Mouse (Mus musculus) forebrain, embryonic 11.5 days (tissue): ENCODE results near the gene Gm20538. TPM values are rescaled to one million over a fixed set of nuclear protein-coding genes. Genes with fewer than 3 reads are reported as not detected.

Experiments used
- ATAC-seq: fragments of 200-750 bp; cut with Nextera tagmentation; replicated peaks from 2 replicates; pipeline ENCODE4 v1.8.0; 2017; ENCODE audit warnings: moderate TSS enrichment; ENCODE audit not compliant: low FRiP score
- DNase-seq: peaks from one replicate; pipeline ENCODE4 v3.0.0-alpha.2; 2017; ENCODE audit warnings: low spot score
- H3K27ac ChIP-seq: fragments of 300-500 bp; sonication (generic); 2 replicates; pipeline ENCODE4 v1.5.1; 2014; ENCODE audit warnings: low read depth, low read length
- H3K27me3 ChIP-seq: fragments of 300-500 bp; sonication (generic); 2 replicates; pipeline ENCODE4 v1.6.1; 2014; ENCODE audit warnings: mild to moderate bottlenecking, low read length, mixed read lengths; ENCODE audit not compliant: control insufficient read depth, insufficient read depth
- H3K36me3 ChIP-seq: fragments of 300-500 bp; sonication (generic); 2 replicates; pipeline ENCODE4 v1.6.1; 2014; ENCODE audit warnings: mild to moderate bottlenecking, low read length, moderate library complexity, mixed read lengths; ENCODE audit not compliant: control insufficient read depth, insufficient read depth
- H3K4me1 ChIP-seq: fragments of 300-500 bp; sonication (generic); replicated peaks from 2 replicates; pipeline ENCODE4 v1.6.1; 2014; ENCODE audit warnings: low read length, mixed read lengths; ENCODE audit not compliant: control insufficient read depth, insufficient read depth
- H3K4me2 ChIP-seq: fragments of 300-500 bp; sonication (generic); 2 replicates; pipeline ENCODE4 v1.6.1; 2014; ENCODE audit warnings: low read depth, mild to moderate bottlenecking, low read length, moderate library complexity, mixed read lengths; ENCODE audit not compliant: severe bottlenecking
- H3K4me3 ChIP-seq: fragments of 300-500 bp; sonication (generic); 2 replicates; pipeline ENCODE4 v1.5.1; 2014; ENCODE audit warnings: low read depth, low read length
- H3K9ac ChIP-seq: fragments of 300-500 bp; sonication (generic); 2 replicates; pipeline ENCODE4 v1.6.1; 2014; ENCODE audit warnings: low read length
- H3K9me3 ChIP-seq: fragments of 300-500 bp; sonication (generic); 2 replicates; pipeline ENCODE4 v1.6.1; 2016; ENCODE audit warnings: low read length, mixed read lengths; ENCODE audit not compliant: control insufficient read depth
- WGBS: fragments of 180-500 bp; shearing (Covaris S2); extraction: QIAGEN DNeasy Blood & Tissue Kit; methylation state at CpG from one replicate; pipeline ENCODE4 v1.1.7; 2014; 5-methylcytosine and 5-hydroxymethylcytosine counted together
- polyA plus RNA-seq: library from polyadenylated mRNA; unstranded; fragments of >200 nt; fragmentation: Nextera tagmentation; extraction: Ambion mirVana; gene quantifications from 2 replicates; pipeline ENCODE4 v1.2.1, GENCODE M21; 2014

Gm20538 gene
- polyA plus RNA-seq: not detected in 2 replicates

DNA sequence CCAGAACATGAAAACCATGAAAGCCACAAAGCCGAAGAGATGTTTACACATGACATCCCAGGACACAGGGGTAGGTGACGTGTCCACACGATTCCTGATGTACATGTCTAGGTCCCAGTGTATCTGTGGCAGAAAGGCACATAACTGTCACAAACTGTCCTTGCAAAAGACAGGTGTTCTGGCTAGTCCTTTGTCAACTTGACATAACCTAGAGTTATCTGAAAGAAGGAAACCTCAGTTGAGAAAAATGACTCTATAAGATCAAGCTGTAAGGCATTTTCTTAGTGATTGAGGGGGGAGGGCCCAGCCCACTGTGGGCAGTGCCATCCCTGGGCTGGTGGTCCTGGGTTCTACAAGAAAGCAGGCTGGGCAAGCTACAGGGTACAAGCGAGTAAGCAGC is at the start of gene Gm20538:
Gene Gm20538 (minus strand): TSS at position 101 of the 400 bp plus-strand sequence.
- H3K4me1 ChIP-seq: no peaks in the 10 kb centered on the region
- H3K4me3 ChIP-seq: no peak within 1 kb of the TSS
- H3K36me3 ChIP-seq: peaks cover 8% of the 10 kb centered on the region
- DNase-seq (no peak), ATAC-seq (no peak)
- H3K9ac ChIP-seq: no peak within 1 kb of the TSS
- H3K9me3 ChIP-seq: no peaks in the 10 kb centered on the region
- H3K27ac ChIP-seq: no peak within 1 kb of the TSS
- H3K4me2 ChIP-seq: no peak within 1 kb of the TSS
- H3K27me3 ChIP-seq: no peaks in the 10 kb centered on the region
- WGBS: 99% methylated on average over 4 of the region's 4 CpGs

DNA sequence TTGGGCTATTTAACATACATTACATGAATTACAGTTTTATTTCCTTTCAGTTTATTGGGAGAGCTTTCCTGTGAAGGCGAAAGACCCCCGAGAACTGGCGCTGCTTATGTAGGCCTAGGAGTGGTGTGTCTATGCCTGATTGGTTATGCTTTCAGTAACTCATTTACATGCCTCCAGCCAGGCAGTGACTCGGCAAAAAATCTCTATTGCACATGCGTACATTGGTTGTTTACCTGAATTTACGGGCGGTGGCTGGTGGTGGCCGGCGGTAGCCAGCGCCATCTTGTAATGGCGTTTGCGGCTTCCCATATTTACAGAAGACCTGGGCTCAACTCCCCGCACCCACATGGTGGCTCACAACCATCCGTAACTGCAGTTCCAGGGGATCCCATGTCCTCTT is 41.5 kb upstream of the Gm20538 start:
- no peaks in the 10 kb centered on the region for H3K36me3 ChIP-seq
- no peaks in the 10 kb centered on the region for H3K9me3 ChIP-seq
- no peak overlapping the region for H3K9ac ChIP-seq
- no peaks in the 10 kb centered on the region for H3K27me3 ChIP-seq
- H3K4me3 ChIP-seq: no peak overlapping the region
- H3K4me2 ChIP-seq: no peak overlapping the region
- 97% methylated on average over 14 of the region's 14 CpGs for whole genome bisulfite sequencing
- no peak overlapping the region for H3K27ac ChIP-seq
- no peaks in the 10 kb centered on the region for H3K4me1 ChIP-seq
- ATAC-seq (no peak), DNase-seq (no peak)

DNA sequence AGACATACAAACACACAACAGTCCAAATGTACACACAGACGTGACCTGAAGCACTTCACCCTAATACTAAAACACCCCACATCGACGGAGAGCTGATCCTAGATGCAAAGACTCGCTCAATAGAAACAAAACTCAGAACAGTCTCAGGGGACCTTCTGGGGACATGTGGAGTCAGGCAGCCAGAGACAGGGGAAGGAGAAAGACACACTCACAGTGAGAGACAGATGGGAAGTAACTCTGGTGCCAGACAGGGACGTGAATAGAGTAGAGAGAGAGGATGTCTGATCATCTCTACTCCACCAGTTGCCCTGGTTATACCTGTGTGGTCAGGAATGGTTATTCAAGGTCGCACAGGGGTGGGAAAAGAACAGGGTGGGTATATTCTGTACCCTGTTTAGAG is 39.0 kb upstream of the Gm20538 start:
- ATAC-seq (no peak), DNase-seq (no peak)
- no peaks in the 10 kb centered on the region for H3K36me3 ChIP-seq
- H3K4me3 ChIP-seq: no peak overlapping the region
- no peaks in the 10 kb centered on the region for H3K4me1 ChIP-seq
- H3K9me3 ChIP-seq: no peaks in the 10 kb centered on the region
- no peak overlapping the region for H3K27ac ChIP-seq
- no peaks in the 10 kb centered on the region for H3K27me3 ChIP-seq
- H3K4me2 ChIP-seq: no peak overlapping the region
- H3K9ac ChIP-seq: no peak overlapping the region
- WGBS: 79% methylated on average over 6 of the region's 6 CpGs

DNA sequence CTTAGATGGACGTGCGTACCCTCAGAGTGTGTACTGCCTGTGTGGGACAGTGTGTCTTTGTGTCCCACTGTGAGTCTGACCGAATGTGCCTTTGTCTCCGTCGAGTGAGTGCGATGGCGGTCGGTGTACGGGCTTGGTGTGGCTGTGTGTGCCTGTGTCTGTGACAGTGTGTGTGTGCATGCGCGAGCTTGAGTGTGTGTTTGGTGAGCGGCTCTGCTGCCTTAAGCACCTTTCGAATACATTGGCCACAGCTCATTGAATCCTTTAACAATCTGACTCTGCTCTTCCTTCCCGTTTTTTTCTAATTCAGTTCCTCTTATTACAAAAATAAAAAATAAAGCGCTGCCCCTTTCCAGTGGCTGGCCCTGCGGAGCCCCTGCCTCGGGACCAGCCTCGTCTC is 38.4 kb upstream of the Gm20538 start:
- Histone ChIP-seq H3K4me2 (no peak overlapping the region), H3K4me1 (no peaks in the 10 kb centered on the region), H3K4me3 (no peak overlapping the region), H3K9ac (no peak overlapping the region), H3K27me3 (no peaks in the 10 kb centered on the region), H3K36me3 (no peaks in the 10 kb centered on the region), H3K27ac (no peak overlapping the region), H3K9me3 (no peaks in the 10 kb centered on the region)
- ATAC-seq (no peak), DNase-seq (no peak)
- 87% methylated on average over 18 of the region's 18 CpGs for WGBS

DNA sequence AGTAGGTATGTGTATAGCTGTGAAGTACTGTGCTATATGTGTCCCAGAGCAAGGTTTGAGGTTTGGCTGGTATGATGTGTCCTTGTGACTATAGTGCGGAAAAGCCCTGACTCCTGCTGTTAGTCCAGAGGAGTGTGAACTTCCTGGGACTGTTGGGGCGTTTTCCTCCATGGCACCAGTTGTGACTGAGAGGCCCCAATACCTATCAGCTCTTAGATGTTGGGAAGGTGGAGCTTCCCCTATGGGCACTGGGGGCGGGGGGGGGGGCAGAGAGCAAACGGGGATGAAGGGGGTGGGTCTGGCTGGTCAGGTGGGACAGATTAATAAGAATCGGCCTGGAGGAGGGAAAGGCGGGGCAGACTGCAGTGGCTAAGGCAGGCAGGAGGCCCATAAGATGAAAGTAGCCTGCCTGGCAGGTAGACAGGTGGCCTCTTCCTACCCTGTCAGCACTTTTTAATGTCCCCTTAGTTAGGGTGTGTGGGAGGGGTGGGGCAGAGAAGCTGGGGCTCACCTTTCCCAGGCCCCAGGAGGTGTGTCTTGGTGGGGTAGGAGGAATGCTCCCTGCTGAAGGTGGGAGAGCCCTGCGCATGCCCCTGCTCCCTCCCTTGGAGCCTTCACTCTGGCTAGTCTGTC is 37.1 kb upstream of the Gm20538 start:
- H3K4me1 ChIP-seq: no peaks in the 10 kb centered on the region
- no peaks in the 10 kb centered on the region for H3K9me3 ChIP-seq
- H3K36me3 ChIP-seq: no peaks in the 10 kb centered on the region
- no peak overlapping the region for H3K9ac ChIP-seq
- 0 out of 2 replicates have a peak, but pooled peaks cover 2% of the 10 kb centered on the region for H3K27me3 ChIP-seq
- no peak overlapping the region for H3K4me2 ChIP-seq
- ATAC-seq (no peak), DNase-seq (no peak)
- H3K4me3 ChIP-seq: no peak overlapping the region
- WGBS: 53% methylated on average over 7 of the region's 7 CpGs
- no peak overlapping the region for H3K27ac ChIP-seq

DNA sequence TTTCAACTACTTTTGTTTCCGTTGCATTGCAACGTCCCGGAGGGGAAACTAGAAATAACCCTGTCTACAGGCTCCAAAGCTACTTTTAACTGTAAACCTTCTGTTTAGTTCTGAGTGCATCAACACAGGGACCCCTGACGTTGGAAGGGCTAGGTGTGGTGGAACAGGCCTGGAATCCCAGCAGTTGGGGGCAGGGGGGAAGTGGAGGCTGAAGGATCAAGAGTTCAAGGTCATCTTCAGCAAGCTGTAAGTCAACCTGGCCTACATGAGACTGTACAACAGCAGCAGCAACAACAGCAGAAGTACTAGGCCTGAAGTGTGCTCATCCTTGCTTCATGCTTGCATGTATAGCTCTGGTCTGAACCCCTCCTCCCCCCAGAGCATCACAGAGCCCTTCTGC is 35.4 kb upstream of the Gm20538 start:
- no peak overlapping the region for H3K9ac ChIP-seq
- ATAC-seq (no peak), DNase-seq (no peak)
- H3K4me2 ChIP-seq: no peak overlapping the region
- H3K36me3 ChIP-seq: no peaks in the 10 kb centered on the region
- H3K27ac ChIP-seq: no peak overlapping the region
- peaks cover 6% of the 10 kb centered on the region; the same call in 1 of the 2 replicates for H3K27me3 ChIP-seq
- no peak overlapping the region for H3K4me3 ChIP-seq
- no peaks in the 10 kb centered on the region for H3K4me1 ChIP-seq
- no peaks in the 10 kb centered on the region for H3K9me3 ChIP-seq
- WGBS: 48% methylated on average over 4 of the region's 4 CpGs

DNA sequence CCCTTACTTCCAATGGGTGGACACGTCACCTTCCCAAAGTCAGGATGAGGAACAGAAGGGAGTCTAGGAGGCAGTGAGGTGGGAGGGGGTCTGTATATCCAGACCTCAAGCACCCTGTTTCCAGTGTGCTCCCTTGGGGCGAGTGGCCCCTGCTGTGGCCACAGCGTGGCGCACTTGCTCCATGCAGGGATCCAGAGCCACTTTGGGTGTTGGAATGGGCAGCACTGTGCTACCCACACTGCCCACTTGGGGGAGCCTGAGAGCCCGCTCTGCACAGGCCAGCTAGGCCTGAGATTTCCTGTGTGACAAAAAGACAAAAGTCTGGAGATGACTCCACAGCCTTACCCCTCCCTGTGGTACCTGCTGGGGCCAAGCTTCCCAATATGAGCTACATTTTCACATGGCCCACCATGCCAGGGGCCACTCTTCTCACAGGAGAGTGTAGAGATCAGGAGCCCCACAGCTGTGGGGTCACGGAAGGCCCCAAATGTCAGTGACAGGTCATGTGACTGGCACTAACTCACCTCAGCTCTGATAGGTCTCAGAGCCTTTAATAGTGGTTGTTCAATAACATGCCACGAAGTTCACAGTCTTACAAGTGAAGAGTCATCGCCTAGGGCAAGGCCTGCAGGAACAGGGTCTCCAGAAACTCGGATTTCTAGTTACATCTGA is 30.1 kb upstream of the Gm20538 start:
- Histone ChIP-seq H3K27me3 (peaks cover 6% of the 10 kb centered on the region; the same call in 1 of the 2 replicates), H3K36me3 (no peaks in the 10 kb centered on the region; the same call in 1 of the 2 replicates), H3K4me3 (no peak overlapping the region), H3K27ac (no peak overlapping the region), H3K4me2 (no peak overlapping the region), H3K9me3 (no peaks in the 10 kb centered on the region), H3K9ac (no peak overlapping the region), H3K4me1 (no peaks in the 10 kb centered on the region)
- DNase-seq: peak; percentile 96
- WGBS: 32% methylated on average over 9 of the region's 9 CpGs
- peak; percentile 74 for ATAC-seq

DNA sequence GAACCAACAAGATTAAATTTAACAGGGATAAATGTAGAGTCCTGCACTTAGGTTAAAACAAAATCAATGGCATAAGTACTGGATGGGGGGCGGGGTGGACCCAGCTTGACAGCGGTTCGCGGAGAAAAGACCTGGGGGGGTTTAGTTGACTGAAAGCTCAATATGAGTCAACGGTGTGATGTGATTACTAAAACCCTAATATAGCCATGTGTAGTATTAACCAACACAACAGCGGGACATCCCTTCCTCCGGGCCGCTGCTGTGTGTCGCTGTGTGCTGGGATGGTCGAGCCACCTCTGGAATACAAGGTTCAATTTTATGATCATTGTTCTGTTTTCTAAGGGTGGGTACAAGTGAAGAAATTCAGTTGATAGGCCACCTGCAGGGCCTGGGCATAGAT is 29.5 kb upstream of the Gm20538 start:
- no peak overlapping the region for H3K4me3 ChIP-seq
- H3K9me3 ChIP-seq: no peaks in the 10 kb centered on the region
- H3K9ac ChIP-seq: no peak overlapping the region
- H3K27ac ChIP-seq: no peak overlapping the region
- no peaks in the 10 kb centered on the region for H3K4me1 ChIP-seq
- peaks cover 6% of the 10 kb centered on the region; the same call in 1 of the 2 replicates for H3K27me3 ChIP-seq
- 0 out of 2 replicates have a peak, but pooled peaks have one; percentile 30 for ATAC-seq
- WGBS: 85% methylated on average over 10 of the region's 10 CpGs
- DNase-seq: no peak
- H3K4me2 ChIP-seq: no peak overlapping the region
- no peaks in the 10 kb centered on the region; the same call in 1 of the 2 replicates for H3K36me3 ChIP-seq

DNA sequence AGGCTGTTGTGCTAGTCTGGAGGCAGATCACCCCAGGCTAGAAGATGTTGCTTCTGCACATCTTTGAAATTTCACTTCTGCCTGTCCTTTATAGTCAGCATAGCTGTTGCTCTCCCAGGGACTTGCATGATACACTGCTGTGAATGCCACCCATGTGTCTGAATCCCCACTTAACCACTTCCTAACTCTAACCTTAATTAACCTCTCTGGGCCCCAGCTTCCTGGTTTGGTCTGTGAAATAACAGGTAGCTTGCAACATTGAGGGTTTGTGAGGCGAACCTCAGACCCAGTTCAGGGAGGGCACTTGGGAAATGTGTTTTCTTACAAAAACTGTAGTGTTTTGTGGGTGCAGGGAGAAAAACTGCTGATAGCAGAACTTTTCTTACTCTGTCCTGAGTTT is 25.4 kb upstream of the Gm20538 start:
- ATAC-seq: no peak

More for the DNA sequence above, 25.4 kb upstream of the Gm20538 start:
- 82% methylated on average over 1 of the region's 1 CpGs for WGBS
- Histone ChIP-seq H3K9me3 (no peaks in the 10 kb centered on the region), H3K27me3 (no peaks in the 10 kb centered on the region), H3K4me1 (no peaks in the 10 kb centered on the region), H3K9ac (no peak overlapping the region), H3K36me3 (no peaks in the 10 kb centered on the region; the same call in 1 of the 2 replicates), H3K27ac (no peak overlapping the region), H3K4me3 (no peak overlapping the region), H3K4me2 (no peak overlapping the region)
- no peak for DNase-seq
